Comparison of ENCODE assay signal across 12 mouse cellular contexts in genomic region chr1:108649588-108650378, GRCm38 (mm10).
DNase-seq lines count a peak whose midpoint lies in the region; ATAC-seq lines count a peak whose summit lies in the region.
"Had no signal": no experiment of that assay in that cellular context is flagged by ENCODE, and none has a peak within 500 bp of the region (broad histone marks: within the 10 kb centered on the region; RNA-seq: fewer than 3 reads in every experiment).

No protein-coding gene starts in this region.

- H3K9me3 ChIP-seq in hindbrain, embryonic 11.5 days (ENCODE audit: control insufficient read depth, low read length): no peaks in the 10 kb centered on the region
- no peaks in the 10 kb centered on the region for H3K9me3 ChIP-seq in hindbrain, embryonic 12.5 days (replicated peaks)
- no peaks in the 10 kb centered on the region for H3K9me3 ChIP-seq in hindbrain, embryonic 15.5 days
- no peaks in the 10 kb centered on the region for H3K9me3 ChIP-seq in midbrain, embryonic 16.5 days (replicated peaks; ENCODE audit: control insufficient read depth, low read length, poor library complexity, severe bottlenecking)
- H3K9me3 ChIP-seq: neural tube, embryonic 13.5 days had no signal

- H3K4me3 ChIP-seq in hindbrain, embryonic 11.5 days (ENCODE audit: low read depth, low read length): no peak overlapping the region
- no peak overlapping the region for H3K4me3 ChIP-seq in hindbrain, embryonic 12.5 days
- no peak overlapping the region for H3K4me3 ChIP-seq in hindbrain, embryonic 15.5 days
- H3K4me3 ChIP-seq in midbrain, embryonic 16.5 days (ENCODE audit: low read depth, low read length): no peak overlapping the region
- H3K4me3 ChIP-seq: neural tube, embryonic 13.5 days had no signal

- H3K4me1 ChIP-seq in hindbrain, embryonic 11.5 days (replicated peaks; ENCODE audit: control insufficient read depth, insufficient read depth, low read length): no peaks in the 10 kb centered on the region
- H3K4me1 ChIP-seq in hindbrain, embryonic 12.5 days: peaks cover 2% of the 10 kb centered on the region; the same call in 1 of the 2 replicates
- H3K4me1 ChIP-seq in hindbrain, embryonic 15.5 days (replicated peaks): no peaks in the 10 kb centered on the region
- H3K4me1 ChIP-seq in midbrain, embryonic 16.5 days (ENCODE audit: control insufficient read depth, insufficient read depth, low read length): no peaks in the 10 kb centered on the region
- H3K4me1 ChIP-seq: neural tube, embryonic 13.5 days had no signal

- no peak overlapping the region for H3K27ac ChIP-seq in hindbrain, embryonic 11.5 days (ENCODE audit: low read depth, low read length)
- no peak overlapping the region for H3K27ac ChIP-seq in hindbrain, embryonic 12.5 days
- H3K27ac ChIP-seq in hindbrain, embryonic 15.5 days (replicated peaks): peak overlapping the region; percentile 34; the same call in 1 of the 2 replicates
- no peak overlapping the region for H3K27ac ChIP-seq in midbrain, embryonic 16.5 days (ENCODE audit: low read length)
- H3K27ac ChIP-seq: neural tube, embryonic 13.5 days had no signal

- no peaks in the 10 kb centered on the region for H3K27me3 ChIP-seq in hindbrain, embryonic 11.5 days (ENCODE audit: control insufficient read depth, insufficient read depth, low read length)
- no peaks in the 10 kb centered on the region for H3K27me3 ChIP-seq in hindbrain, embryonic 12.5 days
- H3K27me3 ChIP-seq in hindbrain, embryonic 15.5 days: no peaks in the 10 kb centered on the region
- H3K27me3 ChIP-seq in midbrain, embryonic 16.5 days (ENCODE audit: control insufficient read depth, insufficient read depth, low read depth, low read length): no peaks in the 10 kb centered on the region
- H3K27me3 ChIP-seq: neural tube, embryonic 13.5 days had no signal

- no peak overlapping the region for H3K9ac ChIP-seq in hindbrain, embryonic 11.5 days (ENCODE audit: low read depth, low read length)
- no peak overlapping the region for H3K9ac ChIP-seq in hindbrain, embryonic 12.5 days
- H3K9ac ChIP-seq in hindbrain, embryonic 15.5 days: no peak overlapping the region
- H3K9ac ChIP-seq in midbrain, embryonic 16.5 days (ENCODE audit: low read depth, low read length): no peak overlapping the region
- H3K9ac ChIP-seq: neural tube, embryonic 13.5 days had no signal

- peak; percentile 57; the same call in 1 of the 2 replicates for ATAC-seq in hindbrain, embryonic 11.5 days (ENCODE audit: low FRiP score)
- ATAC-seq in hindbrain, embryonic 12.5 days (ENCODE audit: low FRiP score): no peak; the same call in 1 of the 2 replicates
- ATAC-seq in hindbrain, embryonic 15.5 days (ENCODE audit: low FRiP score, low read depth): peak; percentile 81
- ATAC-seq in midbrain, embryonic 16.5 days: 0 out of 2 replicates have a peak, but pooled peaks have one; percentile 48
- no peak for ATAC-seq in granulocyte monocyte progenitor cell, adult 5-6 weeks (replicated peaks; ENCODE audit: poor library complexity, severe bottlenecking)

- no peak for DNase-seq in hindbrain, embryonic 11.5 days (ENCODE audit: low spot score)
- DNase-seq in cerebellum, adult 8-10 months: peak; percentile 3
- DNase-seq in right cerebral cortex, adult 2 months (ENCODE audit: low spot score in 2 of 2): no peak
- no peak for DNase-seq in yolk sac, embryonic 10.5 days (ENCODE audit: low spot score)
- DNase-seq: B cell, adult 2 months; gastrocnemius, postnatal 25 days; kidney, adult 2 months had no signal

- no peak overlapping the region for H3K4me2 ChIP-seq in hindbrain, embryonic 11.5 days (replicated peaks; ENCODE audit: low read depth, low read length)
- H3K4me2 ChIP-seq in hindbrain, embryonic 12.5 days (replicated peaks): no peak overlapping the region
- no peak overlapping the region for H3K4me2 ChIP-seq in hindbrain, embryonic 15.5 days
- H3K4me2 ChIP-seq in midbrain, embryonic 16.5 days (ENCODE audit: low read length): no peak overlapping the region
- H3K4me2 ChIP-seq: neural tube, embryonic 13.5 days had no signal

- WGBS in hindbrain, embryonic 11.5 days: 57% methylated on average over 6 of the region's 6 CpGs
- WGBS in hindbrain, embryonic 12.5 days: 44% methylated on average over 6 of the region's 6 CpGs
- 40% methylated on average over 6 of the region's 6 CpGs for WGBS in hindbrain, embryonic 15.5 days
- 41% methylated on average over 6 of the region's 6 CpGs for WGBS in midbrain, embryonic 16.5 days

- no peaks in the 10 kb centered on the region for H3K36me3 ChIP-seq in hindbrain, embryonic 11.5 days (ENCODE audit: control insufficient read depth, insufficient read depth, low read length)
- H3K36me3 ChIP-seq in hindbrain, embryonic 12.5 days: no peaks in the 10 kb centered on the region
- H3K36me3 ChIP-seq in hindbrain, embryonic 15.5 days: no peaks in the 10 kb centered on the region
- no peaks in the 10 kb centered on the region for H3K36me3 ChIP-seq in midbrain, embryonic 16.5 days (ENCODE audit: control insufficient read depth, insufficient read depth, low read length)
- H3K36me3 ChIP-seq: neural tube, embryonic 13.5 days had no signal

Comparison
In these comparisons a context has a peak if more than half of its experiments do, and no peak if none do; other contexts are left out.
1. ATAC-seq: peak in hindbrain, embryonic 11.5 days (single experiment), hindbrain, embryonic 15.5 days (single experiment) and midbrain, embryonic 16.5 days (single experiment); none in hindbrain, embryonic 12.5 days (single experiment) and granulocyte monocyte progenitor cell, adult 5-6 weeks (single experiment).